Mouse (Mus musculus): ENCODE results near the gene Rab19. TPM values are rescaled to one million over a fixed set of nuclear protein-coding genes. Genes with fewer than 3 reads are reported as not detected.
"Not testable (repeated sequence)": the region's sequence is repeated elsewhere in the genome, so short reads cannot be mapped to it uniquely, and the experiment has no call there.

Gene Rab19
- polyA plus RNA-seq, 1 experiment from 2014 or later = 0.12 TPM

GRCm38 (mm10) chr6:39434111-39434885 is 53.3 kb downstream of the Rab19 start:
- H3K27me3 ChIP-seq = no peaks in the 10 kb centered on the region
- H3K9me3 ChIP-seq = no peaks in the 10 kb centered on the region
- WGBS = 89% methylated on average over 2 of the region's 2 CpGs
- no peak overlapping the region for H3K4me2 ChIP-seq
- no peak overlapping the region for H3K27ac ChIP-seq (replicated peaks)
- H3K4me1 ChIP-seq (replicated peaks) = no peaks in the 10 kb centered on the region
- ATAC-seq (ENCODE audit: low FRiP score, low read depth) = no peak
- no peak overlapping the region for H3K9ac ChIP-seq
- H3K36me3 ChIP-seq = no peaks in the 10 kb centered on the region
- no peak overlapping the region for H3K4me3 ChIP-seq

DNA sequence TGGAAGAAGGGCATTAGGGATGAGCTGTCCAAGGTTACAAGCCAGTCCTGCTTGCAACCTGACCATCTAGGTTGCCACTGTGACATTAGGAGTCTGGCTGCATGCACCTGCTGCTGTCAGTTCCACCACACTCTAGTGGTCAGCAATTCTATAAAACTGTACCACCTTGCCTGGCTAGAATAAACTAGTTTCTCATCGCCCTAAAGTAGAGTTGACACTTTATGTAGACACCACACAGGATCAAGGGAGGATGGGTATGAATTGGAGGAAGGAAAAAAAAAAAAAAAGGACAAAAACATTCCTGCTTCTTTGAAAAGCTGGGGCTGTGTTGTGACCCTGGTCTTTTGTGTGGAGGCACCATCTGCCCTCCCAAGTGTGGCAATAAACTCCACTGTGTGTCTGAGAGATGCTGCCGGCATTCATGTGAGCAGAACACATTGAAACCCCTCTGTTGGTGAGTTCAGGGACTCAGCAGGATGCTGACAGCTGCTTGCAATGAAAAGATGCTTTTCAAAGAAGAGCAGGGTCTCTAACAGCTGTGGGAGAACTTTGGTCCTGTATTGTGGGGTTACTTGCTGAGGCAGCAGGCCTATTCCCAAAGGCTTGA is 54.0 kb downstream of the Rab19 start:
- 11% methylated on average over 2 of the region's 2 CpGs for WGBS

GRCm38 (mm10) chr6:39435875-39436274 is 54.9 kb downstream of the Rab19 start:
- H3K4me1 ChIP-seq (replicated peaks) = no peaks in the 10 kb centered on the region
- 76% methylated on average over 5 of the region's 5 CpGs for WGBS
- no peak overlapping the region for H3K4me3 ChIP-seq
- H3K27ac ChIP-seq (replicated peaks) = no peak overlapping the region
- H3K27me3 ChIP-seq = no peaks in the 10 kb centered on the region
- no peaks in the 10 kb centered on the region for H3K36me3 ChIP-seq
- no peak for ATAC-seq (ENCODE audit: low FRiP score, low read depth)
- H3K9ac ChIP-seq = no peak overlapping the region
- H3K9me3 ChIP-seq = no peaks in the 10 kb centered on the region
- no peak overlapping the region for H3K4me2 ChIP-seq

More for the DNA sequence above, 54.0 kb downstream of the Rab19 start:
- Histone ChIP-seq H3K36me3 (no peaks in the 10 kb centered on the region), H3K27ac (replicated peaks) (no peak overlapping the region), H3K27me3 (no peaks in the 10 kb centered on the region), H3K9me3 (no peaks in the 10 kb centered on the region), H3K9ac (no peak overlapping the region), H3K4me2 (no peak overlapping the region), H3K4me3 (no peak overlapping the region), H3K4me1 (replicated peaks) (no peaks in the 10 kb centered on the region)
- no peak for ATAC-seq (ENCODE audit: low FRiP score, low read depth)

DNA sequence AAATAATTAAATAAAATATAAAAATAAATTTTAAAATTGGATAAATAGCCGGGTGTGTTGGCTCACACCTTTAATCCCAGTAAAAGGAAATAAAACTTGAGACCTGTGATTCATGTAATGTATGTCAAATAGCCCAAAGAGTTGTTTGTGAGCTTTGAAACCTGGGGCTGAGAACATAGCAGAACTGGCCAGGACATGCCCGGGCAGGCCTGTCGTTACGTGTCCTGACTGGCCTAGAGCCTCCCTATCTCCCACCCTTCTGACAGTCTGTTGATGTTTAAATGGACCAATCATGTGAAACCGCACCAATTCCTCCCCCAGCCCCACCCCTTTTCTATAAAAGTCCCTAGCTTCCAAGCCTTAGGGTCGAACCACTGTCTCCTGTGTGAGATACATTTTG is 56.5 kb downstream of the Rab19 start:
- H3K36me3 ChIP-seq; H3K27me3 ChIP-seq; H3K9me3 ChIP-seq; H3K4me1 ChIP-seq (replicated peaks); H3K4me2 ChIP-seq; H3K4me3 ChIP-seq; ATAC-seq (ENCODE audit: low FRiP score, low read depth); H3K27ac ChIP-seq (replicated peaks); H3K9ac ChIP-seq: not testable (repeated sequence)
- WGBS = 95% methylated on average over 6 of the region's 6 CpGs

Other genes starting within 250 kb of the Rab19 start
- 4.7 and 6.0 TPM in 2 replicates for gene Kdm7a, start 174.4 kb upstream of the Rab19 start, polyA plus RNA-seq (2015; fragmentation: Nextera tagmentation; extraction: Ambion mirVana)
- 58.2 and 58.4 TPM in 2 replicates for gene Slc37a3, start 3.5 kb upstream of the Rab19 start, polyA plus RNA-seq (2015; fragmentation: Nextera tagmentation; extraction: Ambion mirVana)
- gene Mkrn1, start 39.3 kb downstream of the Rab19 start, polyA plus RNA-seq (2015; fragmentation: Nextera tagmentation; extraction: Ambion mirVana) = 231 and 232 TPM in 2 replicates
- 18.7 and 25.1 TPM in 2 replicates for gene Dennd2a, start 176.7 kb downstream of the Rab19 start, polyA plus RNA-seq (2015; fragmentation: Nextera tagmentation; extraction: Ambion mirVana)
- 41.3 and 47.1 TPM in 2 replicates for gene Adck2, start 192.7 kb downstream of the Rab19 start, polyA plus RNA-seq (2015; fragmentation: Nextera tagmentation; extraction: Ambion mirVana)
- 0.59 and 3.5 TPM in 2 replicates for gene Gm42420, start 204.6 kb downstream of the Rab19 start, polyA plus RNA-seq (2015; fragmentation: Nextera tagmentation; extraction: Ambion mirVana)
- gene Ndufb2, start 211.4 kb downstream of the Rab19 start, polyA plus RNA-seq (2015; fragmentation: Nextera tagmentation; extraction: Ambion mirVana) = 499 and 517 TPM in 2 replicates

Data from hindbrain, embryonic 15.5 days (tissue).